Mouse (Mus musculus): ENCODE measurements around the gene Ebp. TPM values are rescaled to one million over a fixed set of nuclear protein-coding genes. Genes with fewer than 3 reads are reported as not detected.

Ebp gene
- total RNA-seq (2022): 10 to 100 TPM; 27.4 to 35.9 (median 33.1) TPM

- peak in 1 of 2 experiments; percentile 35 for DNase-seq (ENCODE audit: low spot score in 2 of 2)
Observed at GRCm38 (mm10) chrX:8193419-8193723, at the start of gene Ebp. Gene Ebp (minus strand): TSS chrX:8193512.

DNA sequence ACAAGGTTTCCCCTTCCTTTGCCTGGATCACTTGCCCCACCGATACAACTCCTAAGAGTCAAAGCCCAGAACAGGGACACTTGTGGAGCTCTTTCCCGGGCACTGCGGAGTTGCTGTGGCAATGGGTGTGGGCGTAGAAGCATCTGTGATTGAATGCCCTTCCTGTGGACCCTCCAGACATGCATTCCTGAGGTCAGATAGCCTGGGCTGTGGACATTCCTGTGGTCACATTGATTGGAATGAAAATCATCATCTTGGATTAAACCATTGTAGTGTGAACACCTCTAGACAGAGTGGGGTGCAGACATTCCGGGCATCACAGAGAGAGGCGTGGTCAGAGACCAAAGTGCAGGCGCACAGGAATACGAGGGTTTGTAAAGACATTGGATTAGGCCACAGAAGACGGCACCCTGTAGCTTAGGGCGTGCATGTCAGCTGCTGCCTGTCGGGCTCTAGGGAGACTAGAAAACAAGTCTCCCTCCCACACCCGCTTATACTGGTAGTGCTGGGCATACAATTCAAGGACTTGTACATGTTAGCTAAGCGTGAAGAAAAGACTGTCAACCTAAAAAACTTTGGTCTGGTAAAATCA, 45.6 kb upstream of the Ebp start:
- no peak for DNase-seq (ENCODE audit: low spot score in 2 of 2)

DNA sequence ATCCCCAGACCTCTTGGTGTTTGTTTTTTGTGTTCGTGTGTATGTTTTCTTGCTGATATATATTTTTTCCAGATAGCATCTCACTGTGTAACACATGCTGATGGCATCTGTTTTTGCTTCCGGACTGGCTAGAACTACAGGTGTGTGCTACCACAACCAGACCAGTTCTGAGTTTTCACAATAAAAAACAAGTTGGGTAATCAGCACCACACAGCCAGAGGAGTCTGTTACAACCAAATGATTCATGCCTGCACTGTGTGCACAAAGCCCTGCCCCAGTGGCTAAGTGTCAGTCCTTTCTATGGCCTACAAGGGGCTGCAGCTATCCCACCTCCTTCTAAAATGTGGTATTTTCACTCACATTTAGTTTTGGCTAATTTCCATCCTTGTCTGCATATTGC, 43.4 kb upstream of the Ebp start:
- no peak for DNase-seq (ENCODE audit: low spot score in 2 of 2)

DNA sequence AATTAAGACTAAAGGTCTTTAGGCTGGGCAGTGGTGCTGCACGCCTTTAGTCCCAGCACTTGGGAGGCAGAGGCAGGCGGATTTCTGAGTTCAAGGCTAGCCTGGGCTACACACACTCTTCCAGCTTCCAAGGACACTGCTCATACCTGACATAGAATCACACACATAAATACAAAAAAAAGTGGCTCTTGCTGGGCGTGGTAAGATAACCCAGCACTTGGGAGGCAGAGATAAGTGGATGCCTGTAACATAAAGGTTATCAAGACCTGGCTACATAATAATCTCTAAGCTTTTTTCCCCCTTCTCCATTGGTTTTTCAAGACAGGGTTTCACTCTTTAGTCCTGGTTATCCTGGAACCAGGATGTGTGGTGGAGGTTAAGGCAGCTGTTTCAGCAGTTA, 40.3 kb upstream of the Ebp start:
- DNase-seq (ENCODE audit: low spot score in 2 of 2): no peak

GRCm38 (mm10) chrX:8230272-8230671, 37.0 kb upstream of the Ebp start:
- DNase-seq (ENCODE audit: low spot score in 2 of 2): no peak

- DNase-seq (ENCODE audit: low spot score in 2 of 2): no peak
Observed at GRCm38 (mm10) chrX:8223473-8223872, 30.2 kb upstream of the Ebp start.

- peak in 1 of 2 experiments; percentile 29 for DNase-seq (ENCODE audit: low spot score in 2 of 2)
Observed at GRCm38 (mm10) chrX:8222678-8223421, 29.5 kb upstream of the Ebp start.

DNA sequence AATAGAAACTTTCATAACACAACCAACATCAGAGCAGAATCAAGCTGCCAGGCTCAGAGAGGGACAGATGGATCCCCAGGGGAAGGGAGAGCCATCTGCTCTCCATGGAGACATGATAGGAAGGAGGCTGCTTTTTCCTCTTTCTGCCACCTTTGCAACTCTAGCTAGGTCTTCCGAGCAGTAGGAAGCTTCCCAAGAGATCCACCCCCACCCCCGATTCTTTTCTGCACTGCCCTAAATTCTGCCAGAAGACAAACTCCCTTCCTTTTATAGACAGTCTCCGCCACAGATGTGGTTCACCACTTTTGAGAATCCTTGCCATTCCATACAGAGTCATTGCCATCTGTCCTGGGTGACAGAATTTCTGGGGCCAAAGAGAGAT, 29.0 kb upstream of the Ebp start:
- peak in 1 of 2 experiments; percentile 72 for DNase-seq (ENCODE audit: low spot score in 2 of 2)

DNA sequence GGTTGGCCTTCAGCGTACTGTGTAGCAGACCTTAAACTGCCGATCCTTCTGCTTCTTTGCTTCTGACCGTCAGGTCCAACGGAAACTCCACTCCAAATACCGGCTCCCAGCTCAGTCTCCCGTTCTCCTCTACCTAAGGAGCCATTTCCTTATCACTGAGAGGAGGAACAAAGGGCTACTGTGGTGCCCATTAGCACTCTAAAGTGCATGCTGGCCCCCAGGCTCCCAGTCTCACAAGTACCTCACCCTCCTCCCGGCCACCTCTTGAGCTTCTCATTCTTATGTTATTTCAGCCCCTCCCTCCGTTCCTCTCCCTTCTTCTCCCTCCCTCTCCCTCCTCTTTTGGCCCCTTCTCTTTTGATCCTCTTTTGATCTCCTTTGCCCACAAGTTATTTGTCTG, 26.3 kb upstream of the Ebp start:
- DNase-seq (ENCODE audit: low spot score in 2 of 2): no peak

- DNase-seq (ENCODE audit: low spot score in 2 of 2): no peak
Observed at GRCm38 (mm10) chrX:8218114-8218513, 24.8 kb upstream of the Ebp start.

DNA sequence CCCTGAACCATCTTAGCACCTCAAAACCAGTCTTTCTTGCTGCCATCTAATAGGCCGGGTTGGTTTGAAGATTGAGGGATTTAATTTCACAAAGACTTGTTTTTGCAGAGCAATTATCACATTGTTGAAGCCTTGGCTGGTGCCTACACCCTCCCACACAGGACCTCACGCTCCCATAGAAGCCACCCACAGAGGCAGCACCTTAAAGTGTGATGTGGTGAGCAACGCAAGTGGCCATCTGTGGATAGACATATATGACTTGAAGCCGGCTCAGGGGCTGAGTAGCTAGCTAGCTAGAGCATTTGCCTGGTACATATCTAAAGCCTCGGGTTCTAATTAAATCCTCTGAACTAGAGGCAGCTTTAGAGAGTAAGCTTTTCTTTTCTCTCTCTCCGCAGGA, 24.1 kb upstream of the Ebp start:
- peak in 1 of 2 experiments; percentile 70 for DNase-seq (ENCODE audit: low spot score in 2 of 2)

DNA sequence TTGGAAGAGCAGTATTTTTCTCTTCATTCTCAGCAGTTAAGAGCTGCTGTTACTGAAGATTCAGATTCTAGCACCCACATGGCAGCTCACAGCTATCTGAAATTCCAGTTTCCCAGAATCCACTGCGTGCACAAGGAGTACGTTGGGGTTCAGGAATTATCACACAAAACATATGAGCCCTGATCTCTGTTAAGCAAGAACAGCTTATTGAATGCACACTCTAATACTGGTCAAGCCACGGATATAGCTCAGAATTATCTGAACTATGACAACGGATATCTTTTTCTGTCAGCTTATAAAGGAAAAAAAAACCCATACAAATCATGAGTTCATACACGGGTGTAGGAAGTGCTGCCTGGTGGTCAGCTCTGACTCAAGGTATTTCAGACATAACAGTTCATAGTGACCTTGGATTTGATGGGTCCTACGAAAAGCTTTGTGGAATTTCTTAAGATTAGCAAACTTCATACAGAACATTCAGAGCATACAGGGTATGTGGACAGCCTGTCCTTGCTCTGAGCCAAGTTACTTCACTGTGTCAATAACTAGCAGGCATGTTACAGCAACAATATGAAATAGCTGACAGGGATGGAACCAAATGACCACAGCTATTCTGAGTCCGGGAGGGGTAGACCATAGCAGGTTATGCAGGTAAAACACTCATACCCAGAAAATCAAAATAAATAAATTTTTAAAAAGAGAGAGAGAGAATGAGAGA, 18.3 kb upstream of the Ebp start:
- DNase-seq (ENCODE audit: low spot score in 2 of 2): no peak

- no peak for DNase-seq (ENCODE audit: low spot score in 2 of 2)
Observed at GRCm38 (mm10) chrX:8209720-8210119, 16.4 kb upstream of the Ebp start.

DNA sequence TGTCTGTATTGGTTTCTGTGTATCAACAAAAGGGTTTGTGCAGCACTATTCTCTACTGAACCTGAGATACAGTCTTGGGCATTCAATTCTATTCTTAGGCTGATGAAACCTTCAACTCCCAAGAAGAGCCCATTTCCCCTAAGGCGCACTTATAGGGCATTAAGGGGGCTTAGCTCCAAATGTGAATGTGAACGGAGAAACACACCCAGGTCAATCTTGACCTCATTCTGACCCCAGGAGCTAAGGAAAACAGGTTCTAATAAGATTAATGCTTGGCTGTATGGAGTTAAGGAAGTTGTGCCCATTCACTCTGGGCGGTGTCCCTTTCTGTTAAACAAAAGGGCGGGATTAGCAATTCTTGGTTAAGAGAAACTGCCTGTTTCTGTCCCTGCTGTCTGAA, 13.9 kb upstream of the Ebp start:
- DNase-seq (ENCODE audit: low spot score in 2 of 2): no peak

DNA sequence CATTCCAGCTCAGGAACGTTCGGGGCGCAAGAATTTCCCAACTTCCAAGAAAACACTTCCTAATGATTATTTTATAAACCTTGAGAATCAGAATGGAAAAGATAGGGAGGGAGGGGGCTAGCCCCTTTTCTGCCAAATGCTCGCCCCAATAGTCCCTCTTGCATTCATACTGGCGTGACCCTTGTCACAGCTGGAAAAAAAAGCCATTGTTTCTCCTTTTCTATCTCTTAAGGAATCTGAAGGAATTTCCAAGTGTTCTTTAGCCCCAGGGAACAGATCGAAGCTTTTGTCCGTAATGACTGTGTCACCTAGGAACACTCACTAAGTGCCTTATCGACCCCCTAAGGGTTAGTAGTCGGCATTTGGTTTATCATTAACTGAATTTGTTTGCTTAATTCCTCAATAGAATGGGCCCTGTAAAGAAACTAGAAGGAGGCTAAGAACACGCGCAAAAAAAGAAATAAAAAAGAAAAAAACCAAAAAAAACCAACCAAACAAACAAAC, 13.4 kb upstream of the Ebp start:
- DNase-seq (ENCODE audit: low spot score in 2 of 2): no peak

GRCm38 (mm10) chrX:8206015-8206693, 12.8 kb upstream of the Ebp start, which contains the start of gene Porcn:
Gene Porcn (minus strand): TSS chrX:8206525.
- DNase-seq (ENCODE audit: low spot score in 2 of 2): peak; percentile 54 to 78

- DNase-seq (ENCODE audit: low spot score in 2 of 2): no peak
Observed at GRCm38 (mm10) chrX:8205551-8205950, 12.2 kb upstream of the Ebp start.

DNA sequence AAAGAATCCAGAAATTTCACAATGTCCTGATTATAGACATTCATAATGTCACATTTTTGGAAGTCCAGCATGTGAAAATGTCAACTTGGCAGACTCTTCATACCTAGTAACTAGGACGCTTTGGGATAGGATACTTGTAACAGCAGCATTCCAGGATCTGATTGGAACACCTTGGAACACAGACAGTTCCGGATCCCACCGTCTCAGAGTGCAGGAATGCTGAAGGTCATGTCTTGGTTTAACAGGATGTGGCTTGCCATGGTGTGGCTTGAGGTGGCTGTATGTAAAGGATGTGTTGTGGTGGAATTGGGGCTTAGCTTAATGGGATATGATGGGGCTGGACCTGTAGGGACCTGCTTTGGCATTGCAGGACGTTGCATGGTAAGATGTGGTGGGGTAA, 11.8 kb upstream of the Ebp start:
- no peak for DNase-seq (ENCODE audit: low spot score in 2 of 2)

GRCm38 (mm10) chrX:8204076-8204475, 10.8 kb upstream of the Ebp start:
- DNase-seq (ENCODE audit: low spot score in 2 of 2): no peak

GRCm38 (mm10) chrX:8203105-8203504, 9.8 kb upstream of the Ebp start:
- DNase-seq (ENCODE audit: low spot score in 2 of 2): no peak

DNA sequence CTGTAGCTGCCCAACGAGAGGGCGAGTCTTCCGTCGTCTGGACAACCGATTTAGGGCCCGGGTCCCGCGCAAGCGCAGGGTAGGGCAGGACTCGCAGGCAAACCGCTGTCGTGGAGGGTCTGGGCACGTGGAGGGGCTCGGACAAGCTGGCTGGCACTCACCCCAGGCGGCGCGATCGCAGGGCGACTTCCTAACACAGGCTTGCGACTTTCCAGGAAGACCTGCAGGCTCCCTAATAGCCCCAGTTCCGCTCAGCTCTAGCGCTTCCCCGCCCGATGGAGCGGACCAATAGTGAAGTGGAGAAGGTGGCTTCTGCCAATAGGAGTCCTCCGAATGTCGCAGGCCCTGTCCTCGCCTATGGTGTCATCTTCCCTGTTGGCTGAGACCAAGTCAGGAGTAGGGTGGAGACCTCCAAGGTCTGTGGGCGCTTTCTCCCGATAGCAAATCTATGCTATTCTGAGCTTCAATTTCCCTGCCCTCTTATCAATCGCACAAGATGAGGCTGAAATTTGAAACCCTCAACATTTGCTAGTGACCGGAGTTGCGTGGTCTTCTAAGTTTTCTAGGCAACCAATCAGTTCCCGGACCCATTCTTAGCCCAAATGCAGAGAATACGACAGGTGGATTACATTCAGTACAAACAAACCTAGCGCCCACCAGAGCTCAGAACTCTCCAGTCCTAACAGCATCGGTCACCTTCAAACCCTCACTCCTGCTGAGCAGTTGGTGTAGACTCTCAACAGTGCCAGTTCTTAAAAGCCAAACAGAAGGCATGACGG, 483 bp downstream of the Ebp start:
- DNase-seq (ENCODE audit: low spot score in 2 of 2): peak; percentile 37 to 75
